Mouse (Mus musculus) midbrain, embryonic 16.5 days (tissue): ENCODE measurements around the gene Gpr15. TPM values are rescaled to one million over a fixed set of nuclear protein-coding genes. Genes with fewer than 3 reads are reported as not detected.

Source experiments
- ATAC-seq: fragments of 200-750 bp; cut with Nextera tagmentation; 2 replicates; pipeline ENCODE4 v1.8.0; 2017; ENCODE audit warnings: moderate TSS enrichment
- H3K27ac ChIP-seq: fragments of 300-500 bp; sonication (generic); 2 replicates; pipeline ENCODE4 v1.5.1; 2014; ENCODE audit warnings: mild to moderate bottlenecking, low read length, mixed read lengths
- H3K27me3 ChIP-seq: fragments of 300-500 bp; sonication (generic); 2 replicates; pipeline ENCODE4 v1.6.1; 2014; ENCODE audit warnings: low read depth, low read length, mixed read lengths; ENCODE audit not compliant: control insufficient read depth, insufficient read depth
- H3K36me3 ChIP-seq: fragments of 300-500 bp; sonication (generic); 2 replicates; pipeline ENCODE4 v1.6.1; 2014; ENCODE audit warnings: mild to moderate bottlenecking, low read length, moderate library complexity, mixed read lengths; ENCODE audit not compliant: control insufficient read depth, insufficient read depth
- H3K4me1 ChIP-seq: fragments of 300-500 bp; sonication (generic); 2 replicates; pipeline ENCODE4 v1.6.1; 2014; ENCODE audit warnings: mild to moderate bottlenecking, low read length, mixed read lengths; ENCODE audit not compliant: control insufficient read depth, insufficient read depth
- H3K4me2 ChIP-seq: fragments of 300-500 bp; sonication (generic); 2 replicates; pipeline ENCODE4 v1.6.1; 2014; ENCODE audit warnings: mild to moderate bottlenecking, low read length, mixed read lengths
- H3K4me3 ChIP-seq: fragments of 300-500 bp; sonication (generic); 2 replicates; pipeline ENCODE4 v1.5.1; 2014; ENCODE audit warnings: low read depth, mild to moderate bottlenecking, low read length, moderate library complexity, mixed read lengths
- H3K9ac ChIP-seq: fragments of 300-500 bp; sonication (generic); 2 replicates; pipeline ENCODE4 v1.6.1; 2014; ENCODE audit warnings: low read depth, low read length, mixed read lengths
- H3K9me3 ChIP-seq: fragments of 300-500 bp; sonication (generic); replicated peaks from 2 replicates; pipeline ENCODE4 v1.6.1; 2014; ENCODE audit warnings: mild to moderate bottlenecking, low read length, mixed read lengths; ENCODE audit not compliant: control insufficient read depth, poor library complexity, severe bottlenecking
- WGBS: fragments of 180-500 bp; shearing (Covaris S2); extraction: QIAGEN DNeasy Blood & Tissue Kit; methylation state at CpG from one replicate; pipeline ENCODE4 v1.1.7; 2014; 5-methylcytosine and 5-hydroxymethylcytosine counted together
- polyA plus RNA-seq: library from polyadenylated mRNA; unstranded; fragments of >200 nt; fragmentation: Nextera tagmentation; extraction: Ambion mirVana; gene quantifications from 2 replicates; pipeline ENCODE4 v1.2.1, GENCODE M21; 2015

Gene Gpr15
- polyA plus RNA-seq, 1 experiment from 2014 or later, result 0.18 TPM

DNA sequence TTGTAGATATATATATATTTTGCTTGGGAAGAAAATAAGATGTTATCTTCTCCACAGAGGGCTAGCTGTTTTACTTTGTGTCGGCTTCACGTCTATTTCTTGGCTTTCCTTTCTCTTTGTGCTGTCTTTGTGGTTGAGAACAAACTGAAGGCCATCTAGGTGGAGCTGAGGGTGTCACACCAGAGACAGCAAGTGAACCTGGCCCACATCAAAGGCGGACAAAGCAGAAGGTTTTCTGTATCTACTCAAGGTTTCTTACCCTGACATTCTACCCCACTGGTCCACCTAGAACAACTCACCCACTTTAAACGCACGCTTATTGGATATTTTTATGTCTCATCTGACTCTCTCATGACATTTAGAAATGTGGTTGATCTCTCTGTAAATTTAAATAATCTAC lies 24.8 kb downstream of the Gpr15 start:
- Histone ChIP-seq H3K4me2 (no peak overlapping the region), H3K9me3 (no peaks in the 10 kb centered on the region), H3K4me1 (no peaks in the 10 kb centered on the region), H3K36me3 (no peaks in the 10 kb centered on the region), H3K4me3 (no peak overlapping the region), H3K27ac (no peak overlapping the region), H3K9ac (no peak overlapping the region), H3K27me3 (no peaks in the 10 kb centered on the region)
- 94% methylated on average over 5 of the region's 5 CpGs for WGBS
- ATAC-seq, result no peak

DNA sequence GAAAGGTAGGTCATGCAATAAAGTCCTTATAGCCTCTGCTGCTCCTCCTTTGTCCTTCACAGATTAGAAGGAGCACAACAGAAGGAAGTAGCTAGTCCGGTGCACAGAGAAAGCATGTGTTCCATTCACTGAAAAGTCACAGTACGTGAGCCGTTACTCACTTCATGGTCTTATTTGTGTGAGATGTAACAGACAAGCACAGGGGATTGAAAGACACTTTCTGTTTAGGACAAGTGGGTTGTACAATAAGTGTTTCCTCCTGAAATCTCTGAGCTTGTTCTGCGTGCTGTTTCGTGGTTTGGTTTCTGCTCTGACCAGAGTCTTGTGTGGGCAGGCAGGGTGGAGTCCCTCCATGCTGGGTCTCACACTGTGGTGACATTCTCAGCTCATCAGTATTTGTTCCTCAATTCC lies 28.5 kb downstream of the Gpr15 start:
- no peak overlapping the region for H3K27ac ChIP-seq
- no peaks in the 10 kb centered on the region for H3K4me1 ChIP-seq
- 88% methylated on average over 5 of the region's 5 CpGs for WGBS
- H3K27me3 ChIP-seq, result no peaks in the 10 kb centered on the region
- H3K36me3 ChIP-seq, result no peaks in the 10 kb centered on the region
- H3K4me3 ChIP-seq, result no peak overlapping the region
- no peak for ATAC-seq
- no peak overlapping the region for H3K4me2 ChIP-seq
- no peak overlapping the region for H3K9ac ChIP-seq
- H3K9me3 ChIP-seq, result no peaks in the 10 kb centered on the region

DNA sequence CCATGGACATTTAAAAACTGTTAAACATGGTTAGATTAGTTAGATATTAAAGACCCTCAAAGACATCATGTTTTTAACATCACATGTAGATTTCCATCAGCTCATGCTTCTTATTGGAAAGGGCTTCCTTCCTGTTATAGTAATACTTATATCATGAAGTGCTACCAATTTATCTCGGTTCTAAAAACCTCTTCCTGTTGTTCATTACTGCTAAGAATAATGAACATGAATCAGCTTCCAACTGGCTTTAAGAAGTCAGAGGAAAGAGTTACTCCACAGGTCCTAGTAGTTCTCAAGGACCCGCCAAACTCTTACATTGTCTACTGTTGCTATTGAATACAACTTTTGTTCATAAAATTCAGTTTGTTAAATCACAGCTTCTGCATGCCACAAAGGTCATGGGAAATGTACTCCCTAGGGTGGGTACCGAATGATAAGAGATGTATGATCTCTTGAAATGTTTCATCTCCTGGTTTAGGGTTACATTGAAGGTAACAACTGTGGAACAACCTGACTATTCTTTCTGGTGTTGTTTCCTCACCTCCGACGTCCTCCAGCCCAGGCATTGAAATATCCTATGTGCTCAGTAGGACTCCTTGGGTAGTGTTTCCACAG lies 29.2 kb downstream of the Gpr15 start:
- H3K4me3 ChIP-seq, result no peak overlapping the region
- H3K9ac ChIP-seq, result no peak overlapping the region
- no peaks in the 10 kb centered on the region for H3K4me1 ChIP-seq
- no peak overlapping the region for H3K4me2 ChIP-seq
- 91% methylated on average over 5 of the region's 5 CpGs for WGBS
- no peaks in the 10 kb centered on the region for H3K27me3 ChIP-seq
- ATAC-seq, result no peak
- no peaks in the 10 kb centered on the region for H3K9me3 ChIP-seq
- no peaks in the 10 kb centered on the region for H3K36me3 ChIP-seq
- H3K27ac ChIP-seq, result no peak overlapping the region

DNA sequence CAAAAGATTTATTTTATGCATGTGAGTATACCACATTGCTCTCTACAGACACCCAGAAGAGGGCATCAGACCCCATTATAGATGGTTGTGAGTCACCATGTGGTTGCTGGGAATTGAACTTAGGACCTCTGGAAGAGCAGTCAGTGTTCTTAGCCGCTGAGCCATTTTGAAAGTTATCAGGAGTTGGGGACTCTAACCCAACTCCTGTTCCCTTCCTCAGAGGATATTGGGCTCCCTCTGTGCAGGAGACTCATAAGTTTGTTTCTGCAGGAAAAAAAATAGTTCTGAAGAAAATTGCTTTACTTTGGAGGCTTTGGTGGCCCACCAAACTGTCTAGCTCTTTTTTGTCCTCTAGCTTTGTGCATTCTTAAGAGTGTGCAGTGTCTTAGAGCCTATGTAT lies 30.3 kb downstream of the Gpr15 start:
- ATAC-seq, result no peak
- no peaks in the 10 kb centered on the region for H3K27me3 ChIP-seq
- H3K36me3 ChIP-seq, result no peaks in the 10 kb centered on the region
- H3K9ac ChIP-seq, result no peak overlapping the region
- H3K4me3 ChIP-seq, result no peak overlapping the region
- H3K4me2 ChIP-seq, result no peak overlapping the region
- no peak overlapping the region for H3K27ac ChIP-seq
- H3K4me1 ChIP-seq, result no peaks in the 10 kb centered on the region
- 96% methylated on average over 1 of the region's 1 CpGs for WGBS
- H3K9me3 ChIP-seq, result no peaks in the 10 kb centered on the region

DNA sequence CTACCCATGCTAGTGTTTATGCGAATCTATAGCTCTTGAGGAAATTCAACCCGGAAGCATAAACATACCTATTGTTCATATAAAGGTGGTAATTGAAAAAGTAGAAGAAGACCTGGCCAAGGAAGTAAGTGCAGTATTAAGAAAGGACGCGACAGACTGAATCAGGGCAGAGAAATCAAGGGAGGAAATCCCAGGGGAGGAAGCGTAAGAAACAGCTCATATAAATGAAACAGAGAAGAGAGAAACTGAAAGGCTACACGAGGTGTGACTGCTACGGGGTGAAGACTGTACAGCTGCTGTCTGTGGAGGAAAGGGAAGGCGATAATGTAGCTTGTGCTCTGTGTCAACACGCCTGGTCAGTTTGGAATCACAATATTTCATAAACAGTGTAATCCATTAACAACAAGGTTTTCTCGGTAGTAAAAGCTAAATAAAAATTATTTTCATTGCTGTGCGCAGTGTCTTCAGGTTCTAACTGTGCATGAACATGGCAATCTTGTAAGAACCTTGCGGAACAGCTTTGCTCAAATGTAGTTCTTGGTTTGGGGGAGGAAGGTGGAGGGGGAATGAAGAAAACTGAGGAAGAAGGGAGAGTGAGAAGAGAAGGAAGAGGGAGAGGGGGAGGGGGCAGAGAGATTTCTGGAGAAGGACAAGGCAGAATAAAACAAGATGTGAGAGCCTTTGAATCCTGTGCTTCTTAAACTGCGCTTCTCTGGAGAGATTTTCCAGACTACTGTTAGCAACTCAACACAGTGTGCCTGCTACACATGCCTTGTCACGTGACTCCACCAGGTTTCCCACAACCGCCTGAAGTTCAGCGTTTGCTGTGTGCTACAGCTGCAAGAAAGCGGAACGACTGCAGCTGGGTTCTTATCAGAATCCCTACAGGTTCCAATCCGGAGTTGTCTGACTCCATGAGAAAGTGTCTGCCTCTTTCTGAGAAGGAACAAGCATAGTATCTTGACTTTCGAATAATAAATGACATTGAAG lies 33.0 kb downstream of the Gpr15 start:
- Histone ChIP-seq H3K36me3 (no peaks in the 10 kb centered on the region; the same call in 1 of the 2 replicates), H3K9ac (no peak overlapping the region), H3K4me1 (no peaks in the 10 kb centered on the region), H3K9me3 (no peaks in the 10 kb centered on the region), H3K4me2 (no peak overlapping the region), H3K27me3 (no peaks in the 10 kb centered on the region), H3K27ac (no peak overlapping the region), H3K4me3 (no peak overlapping the region)
- ATAC-seq, result no peak
- WGBS, result 84% methylated on average over 20 of the region's 20 CpGs

DNA sequence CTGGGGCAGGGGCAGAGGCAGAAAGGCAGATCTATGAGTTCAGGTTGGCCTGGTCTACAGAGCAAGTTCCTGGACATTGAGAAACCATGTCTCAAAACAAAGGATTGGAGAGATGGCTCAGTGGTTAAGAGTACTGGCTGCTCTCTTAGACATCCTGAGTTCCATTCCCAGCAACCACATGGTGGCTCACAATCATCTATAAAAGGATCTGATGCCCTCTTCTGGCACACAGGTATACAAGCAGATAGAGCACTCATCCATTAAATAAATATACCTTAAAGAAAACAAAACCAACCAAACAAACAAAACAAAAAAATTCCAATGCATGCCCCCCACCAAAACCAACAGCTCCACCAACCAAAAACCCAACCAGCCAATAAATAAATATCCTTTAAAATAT lies 34.3 kb downstream of the Gpr15 start:
- H3K9ac ChIP-seq, result no peak overlapping the region
- no peak for ATAC-seq
- H3K36me3 ChIP-seq, result no peaks in the 10 kb centered on the region; the same call in 1 of the 2 replicates
- no peak overlapping the region for H3K4me3 ChIP-seq
- no peaks in the 10 kb centered on the region for H3K4me1 ChIP-seq
- H3K4me2 ChIP-seq, result no peak overlapping the region
- no peaks in the 10 kb centered on the region for H3K27me3 ChIP-seq
- no peak overlapping the region for H3K27ac ChIP-seq
- no peaks in the 10 kb centered on the region for H3K9me3 ChIP-seq

DNA sequence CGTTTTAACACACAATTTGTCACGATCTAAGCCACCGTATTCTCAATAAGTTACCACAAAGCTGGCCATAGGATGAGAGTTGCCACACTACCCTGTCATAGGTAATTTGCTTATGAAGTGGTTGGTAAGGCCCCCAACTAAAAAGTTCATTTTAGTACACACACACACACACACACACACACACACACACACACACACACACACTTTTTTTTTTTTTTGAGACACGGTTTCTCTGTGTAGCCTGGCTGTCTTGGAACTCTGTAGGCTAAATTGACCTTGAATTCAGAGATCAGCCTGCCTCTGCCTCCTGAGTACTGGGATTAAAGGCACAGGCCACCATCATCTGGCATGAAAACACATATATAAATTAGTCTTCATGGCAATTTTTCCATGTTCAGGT lies 35.0 kb downstream of the Gpr15 start:
- Histone ChIP-seq H3K36me3 (no peaks in the 10 kb centered on the region; the same call in 1 of the 2 replicates), H3K4me1 (no peaks in the 10 kb centered on the region), H3K9me3 (no peaks in the 10 kb centered on the region), H3K4me2 (no peak overlapping the region), H3K27ac (no peak overlapping the region), H3K9ac (no peak overlapping the region), H3K27me3 (no peaks in the 10 kb centered on the region), H3K4me3 (no peak overlapping the region)
- no peak for ATAC-seq
- WGBS, result 85% methylated on average over 4 of the region's 4 CpGs

DNA sequence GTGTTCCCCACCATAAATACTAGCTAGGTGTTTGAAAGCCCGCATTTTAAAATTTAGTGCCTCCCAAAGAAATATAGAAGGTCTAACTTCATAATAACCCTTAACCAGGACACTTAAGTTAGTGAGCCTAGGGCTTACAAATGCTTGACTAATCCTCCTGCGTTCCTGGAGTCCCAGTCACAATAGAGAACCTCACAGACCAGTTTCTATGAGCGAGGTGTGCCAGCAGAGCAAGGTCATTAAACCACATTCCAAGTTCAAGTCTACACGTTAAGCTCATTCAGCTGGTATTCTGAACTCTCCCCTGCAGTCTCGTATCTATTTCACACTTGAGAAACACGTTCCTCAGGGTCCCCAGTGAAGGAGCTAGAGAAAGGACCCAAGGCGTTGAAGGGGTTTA lies 36.0 kb downstream of the Gpr15 start:
- no peaks in the 10 kb centered on the region for H3K27me3 ChIP-seq
- no peak overlapping the region for H3K4me2 ChIP-seq
- ATAC-seq, result no peak
- H3K4me1 ChIP-seq, result no peaks in the 10 kb centered on the region
- no peak overlapping the region for H3K27ac ChIP-seq
- no peak overlapping the region for H3K9ac ChIP-seq
- H3K9me3 ChIP-seq, result no peaks in the 10 kb centered on the region
- peaks cover 2% of the 10 kb centered on the region; the same call in 1 of the 2 replicates for H3K36me3 ChIP-seq
- 81% methylated on average over 7 of the region's 7 CpGs for whole genome bisulfite sequencing
- H3K4me3 ChIP-seq, result no peak overlapping the region

DNA sequence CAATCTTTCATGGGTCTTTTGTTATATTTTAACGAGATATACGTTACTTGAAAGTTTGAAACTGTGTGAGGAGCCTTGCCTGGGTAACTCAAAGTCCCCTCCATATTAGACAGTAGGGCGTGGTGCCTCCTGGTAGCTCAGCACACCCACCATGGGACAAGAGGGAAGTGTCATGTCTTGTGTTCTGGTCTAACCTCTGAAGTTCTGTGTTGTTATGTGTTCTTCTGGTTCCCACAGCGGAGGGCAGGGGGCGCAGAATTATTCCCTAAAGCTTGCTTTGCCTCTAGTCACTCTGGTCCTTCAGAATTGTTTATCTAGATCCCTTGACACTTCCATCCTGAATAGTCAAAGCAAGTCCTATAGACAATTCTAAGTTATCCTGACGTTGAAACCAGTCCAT lies 36.8 kb downstream of the Gpr15 start:
- no peak for ATAC-seq
- Histone ChIP-seq H3K4me1 (no peaks in the 10 kb centered on the region), H3K4me2 (no peak overlapping the region), H3K9me3 (no peaks in the 10 kb centered on the region), H3K4me3 (no peak overlapping the region), H3K27ac (no peak overlapping the region), H3K36me3 (peaks cover 2% of the 10 kb centered on the region; the same call in 1 of the 2 replicates), H3K27me3 (no peaks in the 10 kb centered on the region), H3K9ac (no peak overlapping the region)
- 91% methylated on average over 6 of the region's 6 CpGs for WGBS
